Mouse (Mus musculus) cerebellum, adult 2 months (tissue): ENCODE data around the gene Gm11037.

Experiments used
- CTCF ChIP-seq: fragments of 200-500 bp; IDR thresholded peaks from 2 replicates; pipeline ENCODE4 v1.5.1; 2011; ENCODE audit warnings: low read depth, mild to moderate bottlenecking, control low read depth, low read length, moderate library complexity, borderline replicate concordance; ENCODE audit not compliant: insufficient read depth
- POLR2A ChIP-seq: fragments of 200-500 bp; IDR thresholded peaks from 2 replicates; pipeline ENCODE4 v1.6.1; 2011; ENCODE audit warnings: low read length, control low read depth, borderline replicate concordance; ENCODE audit not compliant: insufficient read depth

- TF ChIP-seq CTCF (no peak), POLR2A (no peak)
These were observed 46.1 kb downstream of the Gm11037 start for GRCm38 (mm10) chr2:131179246-131179886.
